Mouse (Mus musculus): ENCODE data around the gene 6030452D12Rik. TPM values are rescaled to one million over a fixed set of nuclear protein-coding genes. Genes with fewer than 3 reads are reported as not detected.

The 6030452D12Rik gene
- polyA plus RNA-seq, 1 experiment from 2014 or later = not detected

Other genes with a start within 250 kb of the 6030452D12Rik start
- 0.68 to 1.6 TPM (median 1.0 TPM) in 3 replicates for gene Smpd3, start 162.5 kb upstream of the 6030452D12Rik start, polyA plus RNA-seq (2018)
- 28.4 to 47.9 TPM (median 29.5 TPM) in 3 replicates for gene Zfp90, start 85.2 kb upstream of the 6030452D12Rik start, polyA plus RNA-seq (2018)
- not detected in 3 replicates for gene Cdh3, start 10.4 kb downstream of the 6030452D12Rik start, polyA plus RNA-seq (2018)
- gene Gm10073, start 72.9 kb downstream of the 6030452D12Rik start, polyA plus RNA-seq (2018) = 1.9 to 16.1 TPM (median 13.7 TPM) in 3 replicates
- 0.06 to 0.20 TPM (median 0.10 TPM) in 3 replicates for gene Cdh1, start 102.8 kb downstream of the 6030452D12Rik start, polyA plus RNA-seq (2018)
- 0.75 to 1.9 TPM (median 0.82 TPM) in 3 replicates for gene Tango6, start 182.5 kb downstream of the 6030452D12Rik start, polyA plus RNA-seq (2018)

Measured in macrophage (primary cell).